Mouse (Mus musculus) brain, adult 2 months (tissue): Measurements from ENCODE around the gene Ebf4.
"Not testable (repeated sequence)": the region's sequence is repeated elsewhere in the genome, so short reads cannot be mapped to it uniquely, and the experiment has no call there.

Experiments
- DNase-seq: peaks from one replicate; pipeline ENCODE4 v3.0.0; 2011; ENCODE audit warnings: low read depth, low spot score

Ebf4 gene

DNA sequence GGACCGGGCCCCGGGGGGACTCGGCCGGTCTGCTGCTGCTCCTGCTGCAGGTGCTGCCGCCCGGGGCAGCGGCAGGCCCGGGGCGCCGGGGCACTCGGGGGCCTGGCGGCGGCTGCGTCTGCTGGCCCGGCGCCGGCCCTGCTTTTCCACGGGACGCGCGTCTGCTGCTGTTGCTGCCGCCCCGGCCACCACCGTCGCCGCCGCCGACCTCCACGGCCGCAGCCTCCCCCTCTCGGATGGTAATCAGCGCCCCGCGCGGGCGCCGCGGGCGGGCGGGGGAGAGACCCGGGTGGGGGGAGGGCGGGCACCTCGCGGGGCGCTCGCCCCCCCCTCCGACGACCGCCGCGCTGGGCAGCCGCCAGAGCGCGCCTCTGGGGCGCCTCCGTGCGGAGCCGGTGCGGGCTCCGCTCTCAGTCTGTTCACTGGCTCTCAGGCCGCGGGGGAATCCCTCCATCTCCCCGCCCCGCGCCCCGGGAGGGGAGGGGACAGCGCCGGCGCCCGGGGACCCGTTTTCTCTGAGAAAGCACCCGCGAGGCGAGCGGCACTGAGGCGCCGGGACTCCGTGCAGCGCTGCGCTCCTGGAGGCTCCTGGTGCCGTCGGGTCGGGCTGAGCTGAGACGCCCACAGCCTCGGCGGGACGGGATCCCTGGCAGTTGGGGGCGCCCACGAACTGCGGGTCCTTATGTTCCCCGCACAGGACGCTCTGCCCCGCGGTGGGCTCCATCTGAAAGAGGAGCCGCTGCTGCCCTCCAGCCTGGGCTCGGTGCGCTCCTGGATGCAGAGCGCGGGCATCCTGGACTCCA lies 563 bp downstream of the Ebf4 start:
- DNase-seq: peak; percentile 56

DNA sequence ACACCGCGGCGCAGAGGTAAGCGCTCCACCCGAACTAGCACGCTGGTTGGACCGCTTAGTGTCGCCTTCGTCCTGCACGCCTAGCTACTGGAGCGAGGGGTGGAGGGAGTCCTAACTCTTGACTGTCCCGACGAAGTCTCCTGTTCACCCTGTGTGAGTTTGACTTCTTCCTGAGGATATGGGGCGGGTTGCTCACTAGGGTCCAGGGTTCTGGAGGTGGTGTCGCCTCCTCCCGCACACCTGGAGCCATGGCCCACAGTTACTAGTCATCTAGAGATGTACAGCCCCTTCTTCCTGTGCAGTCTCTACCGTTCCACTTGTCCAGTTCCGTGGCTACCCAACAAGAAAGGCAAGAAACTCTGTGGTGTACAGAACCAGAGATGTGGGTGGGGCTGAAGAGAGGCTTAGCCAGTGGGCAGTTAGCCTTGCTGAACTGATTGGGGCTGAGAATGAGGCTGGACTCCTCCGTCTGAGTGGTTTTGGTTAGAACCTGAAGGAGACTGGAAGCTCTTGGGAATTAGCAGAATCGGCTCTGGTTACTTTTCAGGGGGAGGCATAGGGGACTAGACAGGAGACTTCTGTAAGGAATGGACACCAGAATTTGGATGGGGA lies 1.3 kb downstream of the Ebf4 start:
- no peak for DNase-seq

DNA sequence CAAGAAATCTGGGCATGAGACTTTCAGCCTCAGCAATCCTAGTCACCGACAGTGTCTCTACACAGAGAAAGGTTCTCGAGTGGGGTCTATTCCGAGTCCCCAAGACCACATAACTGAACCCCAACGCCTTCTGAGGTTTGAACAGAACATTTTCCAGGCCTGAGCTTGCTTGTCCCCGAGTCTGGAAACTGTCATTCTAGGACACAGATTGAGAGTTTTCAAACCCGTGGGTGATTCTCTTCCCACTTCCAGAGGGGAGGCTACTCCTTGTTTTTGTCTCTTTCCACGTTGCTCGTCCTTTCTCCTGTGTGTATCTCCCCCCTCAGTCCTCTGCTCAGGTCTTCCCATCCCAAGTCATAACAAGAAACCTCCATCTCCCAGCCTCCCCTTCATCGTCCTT lies 2.6 kb downstream of the Ebf4 start:
- DNase-seq: no peak

DNA sequence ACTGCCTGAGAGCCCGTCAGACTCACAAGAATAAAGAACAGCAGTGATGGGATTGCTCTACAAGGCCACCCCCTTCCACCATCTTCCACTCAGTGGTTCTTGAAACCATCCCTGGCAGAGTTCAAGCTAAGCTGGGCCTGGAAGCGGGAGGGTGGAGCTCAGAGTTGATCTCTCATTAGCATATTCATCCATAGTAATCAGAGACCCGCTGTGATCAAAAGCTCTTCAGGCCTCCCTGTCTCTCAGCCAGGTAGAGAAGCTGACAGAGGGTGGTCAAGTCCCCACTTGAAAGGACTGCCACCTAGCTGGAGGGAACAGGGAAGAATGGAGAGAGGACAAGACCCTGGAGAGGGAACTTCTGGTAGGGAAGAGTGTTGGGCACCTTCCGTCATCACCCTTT lies 8.0 kb downstream of the Ebf4 start:
- DNase-seq: no peak

DNA sequence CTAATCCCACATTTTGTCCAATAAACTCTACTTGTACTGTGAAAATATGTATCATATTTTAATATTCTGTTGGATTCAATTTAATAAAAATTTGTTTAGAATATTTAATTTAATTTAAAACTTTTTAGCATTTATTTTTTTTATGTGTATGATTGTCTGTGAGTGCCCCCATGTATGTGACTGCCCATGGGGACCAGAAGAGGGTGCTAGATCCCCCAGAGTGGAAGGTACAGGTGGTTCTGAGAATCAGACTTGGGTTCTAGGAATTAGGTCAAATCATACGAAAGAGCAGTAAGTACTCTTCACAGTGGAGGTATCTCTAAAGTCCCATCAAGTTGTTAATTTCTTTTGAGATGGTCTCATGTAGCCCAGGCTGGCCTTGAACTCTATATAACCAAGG lies 32.1 kb downstream of the Ebf4 start:
- no peak for DNase-seq

DNA sequence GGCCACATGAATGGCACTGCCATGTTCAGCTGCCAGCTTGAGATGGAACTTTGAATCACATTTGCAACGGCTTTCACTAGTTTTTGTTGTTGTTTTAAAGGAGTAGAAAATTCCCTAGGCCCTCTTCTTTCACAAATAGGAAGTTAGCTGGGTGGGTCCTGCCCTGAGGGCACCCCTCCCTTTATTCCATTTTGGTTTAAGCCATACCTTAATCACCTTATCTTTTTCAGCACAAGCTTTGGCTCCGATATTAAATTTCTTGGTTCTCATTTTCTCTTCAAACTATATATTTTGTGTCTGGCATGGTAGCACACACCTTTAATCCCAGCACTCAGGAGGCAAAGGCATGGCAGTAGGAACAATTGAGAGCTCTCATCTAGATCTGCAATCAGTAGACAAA lies 34.5 kb downstream of the Ebf4 start:
- no peak for DNase-seq

DNA sequence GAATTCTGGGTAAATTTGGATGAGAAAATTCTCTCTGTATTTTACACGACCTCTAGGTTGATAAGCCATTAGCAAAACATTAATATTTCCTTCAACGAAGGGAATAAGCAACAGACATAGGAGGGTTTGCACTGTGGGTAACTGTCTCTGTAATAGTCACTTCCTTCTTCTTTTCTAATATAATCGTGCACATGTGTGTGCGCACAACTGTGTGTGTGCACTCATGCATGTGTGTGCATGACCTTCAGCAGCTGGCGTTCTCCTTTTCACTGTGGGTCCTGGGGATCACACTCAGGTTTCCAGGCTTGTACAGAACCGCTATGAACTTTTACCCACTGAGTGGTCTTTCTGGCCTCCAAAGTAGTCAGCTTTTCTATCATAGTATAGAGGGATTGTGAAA lies 40.1 kb downstream of the Ebf4 start:
- no peak for DNase-seq

DNA sequence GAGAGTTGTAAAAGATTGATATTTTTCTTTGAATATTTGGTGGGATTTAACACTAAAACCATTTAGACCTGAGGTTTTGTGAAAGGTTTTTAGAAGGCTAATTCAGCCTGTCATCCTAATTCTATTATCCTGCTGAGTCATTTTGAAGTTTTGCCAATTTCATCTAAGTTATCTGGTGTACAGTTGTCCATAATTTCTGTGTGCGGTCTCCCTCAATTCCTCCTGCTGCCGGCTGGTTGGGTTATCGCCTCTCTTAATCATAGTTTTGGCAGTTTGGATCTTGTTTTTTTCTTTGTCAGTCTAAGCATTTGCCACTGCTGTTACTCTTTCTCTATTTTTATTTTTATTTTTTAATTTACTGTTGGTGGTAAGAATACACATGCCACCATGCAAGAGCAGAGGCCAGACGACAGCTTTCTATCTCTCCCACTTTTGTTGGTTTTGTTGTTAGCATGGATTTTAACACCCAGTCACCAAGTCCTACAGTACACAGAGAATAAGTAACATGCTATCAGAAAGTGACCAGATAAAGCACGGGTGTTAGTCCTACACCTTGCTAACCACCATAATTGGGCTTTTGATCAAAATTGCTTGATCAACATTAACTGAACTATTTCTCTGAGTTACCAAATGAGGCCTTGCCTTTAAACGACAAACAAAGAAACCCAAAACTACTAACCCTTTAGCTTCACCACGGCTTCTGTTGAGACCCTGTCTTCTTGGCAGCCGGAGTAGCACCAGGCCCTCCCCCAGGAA lies 45.7 kb downstream of the Ebf4 start:
- no peak for DNase-seq

DNA sequence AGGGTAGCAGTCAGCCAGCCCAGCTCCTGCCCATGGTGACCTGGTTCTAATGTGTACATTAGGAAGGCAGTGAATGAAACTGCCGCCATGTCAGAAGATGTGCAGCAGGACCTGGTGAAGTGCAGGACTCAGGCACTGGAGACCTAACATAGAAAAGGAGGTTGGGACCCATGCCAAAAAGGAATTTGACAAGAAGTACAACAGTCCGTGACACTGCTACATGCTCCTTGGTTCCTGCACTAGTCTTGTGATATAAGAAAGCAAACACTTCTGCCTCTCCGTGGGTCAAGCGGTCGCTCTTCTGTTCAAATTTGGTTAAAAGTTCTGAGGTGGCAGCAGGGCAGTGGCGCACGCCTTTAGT lies 46.2 kb downstream of the Ebf4 start:
- DNase-seq: no peak

DNA sequence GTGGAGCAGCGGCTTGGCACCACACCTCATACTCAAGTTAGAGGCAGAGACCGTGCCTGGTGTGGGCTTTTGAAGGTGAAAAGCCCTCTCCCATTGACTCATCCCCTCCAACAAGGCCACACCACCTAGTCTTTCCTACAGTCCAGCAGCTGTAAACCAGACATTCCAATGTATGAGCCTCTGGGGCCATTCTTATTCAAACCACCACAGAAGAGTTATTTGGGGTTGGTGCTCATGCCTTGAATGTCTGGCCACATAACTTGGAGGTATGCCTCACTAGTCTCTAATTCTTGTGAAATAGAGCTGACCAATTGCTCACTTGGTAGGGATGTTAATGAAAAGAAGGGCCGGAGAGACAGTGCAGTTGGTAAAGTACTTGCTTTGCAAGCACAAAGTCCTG lies 55.4 kb downstream of the Ebf4 start:
- no peak for DNase-seq

DNA sequence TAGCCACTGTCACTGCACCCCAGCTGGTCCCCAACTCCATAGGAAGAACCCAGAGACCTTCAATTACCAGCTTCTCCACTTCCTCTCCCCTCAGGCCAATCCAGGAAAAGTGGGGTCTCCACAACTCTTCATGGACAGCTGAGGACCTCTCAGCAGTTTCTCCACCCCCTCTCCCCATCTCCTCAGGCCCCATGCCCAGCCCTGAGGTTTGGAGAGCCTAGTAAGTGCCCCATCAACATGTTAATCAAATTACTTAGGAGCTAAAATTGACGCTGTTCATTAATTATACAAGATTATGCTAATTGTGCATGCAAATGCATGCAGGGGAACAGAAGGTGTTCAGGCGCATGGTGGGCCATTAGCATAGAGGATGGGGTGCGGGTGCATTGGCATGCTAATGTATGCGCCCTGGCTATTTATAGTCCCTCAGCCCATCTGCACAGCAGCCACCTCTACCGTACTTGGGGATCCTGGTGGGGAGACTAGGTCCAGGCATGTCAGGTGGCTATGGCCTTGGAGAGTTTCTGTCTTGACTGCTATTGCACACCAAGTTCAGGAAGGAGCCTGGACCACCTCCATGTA lies 56.9 kb downstream of the Ebf4 start:
- DNase-seq: peak; percentile 65

DNA sequence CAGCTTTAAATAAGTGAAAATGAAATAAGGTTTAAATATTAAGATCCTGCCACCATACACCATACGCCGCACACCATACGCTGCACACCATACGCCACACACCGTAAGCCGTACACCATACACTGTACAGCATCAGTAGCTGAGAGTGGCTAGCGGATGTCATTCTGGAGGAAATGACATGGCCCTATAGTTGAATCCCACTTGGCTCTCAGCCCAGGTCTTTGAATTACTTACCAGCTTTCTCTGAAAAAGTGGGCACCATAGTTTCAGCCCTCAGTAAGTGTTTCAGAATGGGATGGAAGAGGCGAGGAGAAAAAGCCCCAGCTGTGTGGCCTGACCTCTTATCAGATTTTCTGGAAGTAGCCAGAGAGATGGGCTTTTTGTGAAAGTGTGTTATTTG lies 58.4 kb downstream of the Ebf4 start:
- DNase-seq: no peak

DNA sequence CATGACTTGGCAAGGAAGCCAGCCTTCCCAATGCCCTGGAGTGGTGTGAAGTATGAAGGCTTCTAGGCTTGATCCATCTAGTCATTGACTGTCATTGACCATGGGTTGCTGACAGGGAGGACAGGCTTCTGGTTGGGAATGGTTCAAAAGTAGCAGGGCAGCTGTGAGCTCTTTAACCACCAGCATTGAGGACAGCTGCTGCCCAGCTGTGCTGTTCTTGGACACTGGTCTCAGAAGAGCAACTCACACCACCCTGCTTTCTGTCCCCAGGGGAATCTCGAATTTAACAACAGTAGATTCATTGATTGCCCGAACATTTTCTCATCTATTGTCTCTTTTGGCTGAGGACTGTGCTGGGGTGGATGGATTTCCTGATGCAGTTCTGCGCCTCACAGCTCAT lies 58.9 kb downstream of the Ebf4 start:
- peak; percentile 20 for DNase-seq

DNA sequence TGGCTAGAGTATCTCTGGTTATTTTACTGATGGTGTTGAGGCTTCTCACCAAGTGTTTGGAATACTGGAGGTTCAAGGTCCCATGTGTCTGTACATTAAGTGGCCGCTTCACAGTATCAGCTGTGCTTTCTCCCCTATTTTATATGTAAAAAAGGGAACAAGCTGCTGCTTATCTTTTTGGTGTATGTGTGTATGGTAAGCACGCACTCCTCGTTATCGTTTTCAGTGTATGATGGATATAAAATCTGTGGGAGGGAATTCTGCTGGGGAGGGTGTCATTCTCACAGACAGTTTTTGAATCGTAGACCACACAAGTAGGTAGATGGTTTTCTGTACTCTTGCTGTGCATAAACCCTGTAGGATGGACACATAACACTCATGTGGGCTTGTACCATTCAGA lies 62.6 kb downstream of the Ebf4 start:
- no peak for DNase-seq

DNA sequence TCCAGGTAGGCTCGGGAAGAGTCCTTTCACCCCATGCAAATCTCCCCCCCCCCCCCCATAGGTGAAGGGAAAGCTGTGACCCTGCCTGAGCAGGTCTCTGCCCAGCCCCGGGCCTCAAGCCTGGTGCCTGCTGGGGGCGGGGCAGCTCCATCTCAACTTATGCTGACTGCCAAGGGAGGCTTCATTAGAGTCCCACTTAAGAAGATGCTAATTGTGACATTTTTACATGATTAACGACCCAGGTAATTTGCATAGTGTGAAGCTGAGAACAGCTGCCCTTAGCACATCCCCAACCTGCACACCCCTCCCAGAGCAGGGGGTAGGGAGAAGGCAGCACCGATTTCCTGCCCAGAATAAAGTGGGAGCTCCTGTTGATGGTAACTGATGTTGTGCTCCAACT lies 63.9 kb downstream of the Ebf4 start:
- peak; percentile 4 for DNase-seq

DNA sequence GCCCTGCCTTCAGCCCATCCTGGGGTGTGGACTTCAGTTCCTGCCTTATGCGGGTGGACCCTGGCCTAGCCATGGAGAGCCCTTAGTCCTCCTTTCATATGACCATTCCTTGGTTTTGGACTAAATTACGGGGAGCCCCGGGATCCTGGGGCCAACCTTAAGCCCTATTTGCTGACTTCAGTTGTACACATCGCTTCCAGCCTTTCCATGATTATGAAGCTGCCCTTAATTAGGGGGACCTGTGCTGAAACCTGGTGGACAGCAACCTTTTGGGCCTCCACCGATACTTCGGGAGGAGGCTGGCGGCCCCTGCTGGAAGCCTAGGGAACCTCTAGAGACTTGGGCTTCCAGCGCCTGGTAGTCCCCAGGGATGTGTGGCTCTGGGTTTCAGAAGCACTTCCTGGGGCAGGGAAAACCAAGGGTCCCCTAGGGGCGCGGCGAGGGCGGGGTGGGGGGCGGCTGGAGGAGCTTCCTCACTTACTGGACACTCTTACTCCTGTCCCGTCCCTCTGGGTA lies 67.6 kb downstream of the Ebf4 start:
- DNase-seq: peak; percentile 45

DNA sequence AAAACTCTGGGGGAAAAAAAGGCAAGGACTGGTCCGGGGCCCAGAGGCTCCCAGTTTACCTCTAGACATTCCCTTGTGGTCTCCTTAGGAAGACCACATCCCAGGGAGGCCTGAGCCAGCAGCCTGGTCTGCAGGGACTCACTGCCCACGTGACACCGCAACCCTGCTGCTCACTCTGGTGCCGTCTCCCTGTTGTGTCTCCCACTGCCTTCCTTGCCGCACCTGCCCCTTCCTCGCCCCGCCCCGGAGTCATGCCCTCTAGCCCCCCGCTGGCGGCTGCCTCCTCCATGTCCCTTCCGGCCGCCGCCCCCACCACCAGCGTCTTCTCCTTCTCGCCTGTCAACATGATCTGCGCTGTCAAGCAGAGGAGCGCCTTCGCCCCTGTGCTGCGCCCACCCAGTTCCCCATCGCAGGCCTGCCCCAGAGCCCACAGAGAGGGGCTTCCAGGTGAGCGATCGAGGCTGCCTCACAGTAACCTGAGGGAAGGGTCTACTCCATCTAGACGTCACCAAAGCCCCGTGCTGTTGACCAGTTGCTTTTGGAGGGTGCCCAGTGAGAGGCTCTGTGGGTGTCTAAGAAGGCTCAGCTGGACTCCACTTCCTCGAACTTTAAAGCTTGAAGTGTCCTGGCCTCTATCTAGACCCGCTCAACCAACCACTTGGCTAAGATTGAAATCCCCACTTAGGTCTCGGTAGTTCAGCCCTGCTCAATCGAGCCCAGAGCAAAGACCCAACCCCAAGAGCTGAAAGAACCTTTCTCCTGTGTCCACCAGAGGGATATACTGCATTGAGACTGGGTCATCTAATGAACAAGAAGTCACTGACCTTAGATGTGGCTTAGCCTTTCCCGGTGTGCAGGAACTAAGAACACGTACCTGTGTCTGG lies 70.5 kb downstream of the Ebf4 start:
- peak; percentile 8 for DNase-seq

DNA sequence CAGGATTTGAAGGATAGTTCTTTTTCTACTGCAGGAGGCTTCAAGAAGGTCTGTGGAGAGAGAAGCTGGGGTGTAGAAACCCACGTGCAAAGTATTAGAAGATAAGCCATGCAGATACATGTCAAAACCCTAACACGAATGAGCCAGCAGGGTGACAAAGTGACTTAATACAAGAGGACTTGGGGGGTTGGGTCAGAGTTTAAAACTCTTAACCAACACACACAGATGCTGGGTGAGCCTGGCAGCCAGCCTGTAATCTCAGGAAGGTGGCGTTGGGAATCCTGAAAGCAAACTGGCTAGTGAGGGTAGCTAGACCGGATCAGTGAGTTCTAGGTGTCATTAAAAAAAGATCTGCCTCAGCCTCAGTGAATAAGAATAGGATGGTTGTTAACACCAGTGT lies 72.4 kb downstream of the Ebf4 start:
- no peak for DNase-seq

DNA sequence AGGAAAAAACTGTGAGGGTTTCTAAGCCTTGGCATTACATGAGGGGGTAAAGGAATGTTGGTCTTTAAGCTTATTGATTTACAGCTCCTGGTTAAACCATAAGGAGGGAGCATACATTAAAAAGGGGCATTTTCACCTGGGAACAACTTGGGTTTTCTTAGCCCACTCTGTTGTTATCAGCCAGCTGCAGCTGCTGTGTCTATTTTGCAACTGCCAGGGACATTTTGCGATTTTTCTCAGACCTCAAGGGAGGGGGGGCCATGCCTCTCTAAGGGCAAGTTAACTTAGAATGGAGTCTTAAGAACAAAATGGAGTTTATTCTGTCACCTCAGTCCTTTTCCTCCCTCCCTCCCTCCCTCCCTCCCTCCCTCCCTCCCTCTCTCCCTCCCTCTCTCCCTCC lies 78.1 kb downstream of the Ebf4 start:
- DNase-seq: not testable (repeated sequence)

DNA sequence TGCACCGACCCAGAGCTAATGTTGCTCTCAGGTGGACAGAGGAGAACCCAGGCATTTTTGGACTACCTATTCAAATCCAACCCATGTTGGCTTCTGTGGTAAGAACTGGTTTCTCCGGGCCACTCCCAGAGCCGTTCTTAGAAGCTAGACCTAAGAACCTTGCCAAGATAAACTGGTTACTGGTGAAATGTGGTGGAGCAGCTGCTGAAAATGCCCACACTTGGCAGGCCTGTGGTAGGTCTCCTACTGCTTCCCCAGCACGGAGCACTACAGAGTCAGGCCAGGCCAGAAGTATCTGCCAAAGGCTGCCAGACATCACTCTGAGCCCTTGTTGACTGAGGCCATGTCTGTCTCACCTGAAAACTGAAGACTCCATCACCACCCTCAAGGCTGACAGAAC lies 80.0 kb downstream of the Ebf4 start:
- DNase-seq: peak; percentile 38

DNA sequence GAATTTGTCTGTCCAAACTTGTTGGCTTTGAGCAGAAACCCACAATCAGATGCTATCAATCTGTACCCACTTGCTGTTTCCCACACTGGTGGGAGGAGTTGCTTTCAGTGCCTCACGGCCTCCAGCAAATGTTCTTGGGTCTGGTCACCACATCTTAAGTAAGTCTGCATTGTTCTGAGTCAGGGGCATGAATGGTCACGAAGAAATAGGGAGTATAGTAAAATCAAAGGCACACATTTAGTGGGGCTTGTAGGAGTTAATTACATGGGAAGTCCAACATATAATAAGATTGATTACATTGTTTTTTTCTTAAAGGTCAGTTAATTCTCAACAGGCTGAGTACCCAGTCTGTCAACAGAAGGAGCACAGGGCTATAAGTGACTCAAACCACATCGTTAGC lies 88.2 kb downstream of the Ebf4 start:
- DNase-seq: peak; percentile 5
